Mouse (Mus musculus) MEL (cell line): Measurements from ENCODE around the gene Rpap1. TPM values are rescaled to one million over a fixed set of nuclear protein-coding genes. Genes with fewer than 3 reads are reported as not detected.
"Not testable (repeated sequence)": the region's sequence is repeated elsewhere in the genome, so short reads cannot be mapped to it uniquely, and the experiment has no call there.

Experiments
- DNase-seq: peaks from one replicate; pipeline ENCODE4 v3.0.0; 2011; ENCODE audit warnings: low read depth, low spot score
- H3K27ac ChIP-seq: 2 replicates; pipeline ENCODE4 v1.5.1; 2012; ENCODE audit warnings: low read depth, mild to moderate bottlenecking, control low read depth, low read length, moderate library complexity; ENCODE audit not compliant: control insufficient read depth
- H3K27me3 ChIP-seq, 2 experiments: fragments of 150-350 bp in 1 of 2; sonication (generic) in 1 of 2; 2 replicates each; pipeline ENCODE4 v1.6.1; 2012; ENCODE audit warnings: low read length in 2 of 2, mild to moderate bottlenecking in 2 of 2, improper control_type of control experiment in 1 of 2, moderate library complexity in 1 of 2; ENCODE audit not compliant: insufficient read depth in 2 of 2, control insufficient read depth in 1 of 2
- H3K36me3 ChIP-seq, 2 experiments: 2 replicates each; pipeline ENCODE4 v1.6.1; 2012 to 2014; ENCODE audit warnings: low read length in 2 of 2, improper control_type of control experiment in 1 of 2, inconsistent platforms in 1 of 2, mild to moderate bottlenecking in 1 of 2; ENCODE audit not compliant: insufficient read depth in 2 of 2, control insufficient read depth in 1 of 2
- H3K4me1 ChIP-seq, 2 experiments: fragments of 150-350 bp in 1 of 2; sonication (generic) in 1 of 2; 2 replicates each; pipeline ENCODE4 v1.6.1; 2012; ENCODE audit warnings: low read length in 2 of 2, improper control_type of control experiment in 1 of 2, mild to moderate bottlenecking in 1 of 2; ENCODE audit not compliant: insufficient read depth in 2 of 2, control insufficient read depth in 1 of 2
- H3K4me3 ChIP-seq, 2 experiments: fragments of 150-350 bp in 1 of 2; sonication (generic) in 1 of 2; 2 replicates each; pipeline ENCODE4 v1.5.1; 2012; ENCODE audit warnings: low read depth in 2 of 2, low read length in 2 of 2, mild to moderate bottlenecking in 2 of 2, moderate library complexity in 2 of 2, control low read depth in 1 of 2, improper control_type of control experiment in 1 of 2; ENCODE audit not compliant: control insufficient read depth in 1 of 2, insufficient read depth in 1 of 2
- H3K79me2 ChIP-seq: 2 replicates; pipeline ENCODE4 v1.6.1; 2012; ENCODE audit warnings: mild to moderate bottlenecking, low read length, moderate library complexity; ENCODE audit not compliant: control insufficient read depth, poor library complexity, insufficient read depth
- H3K9ac ChIP-seq: 2 replicates; pipeline ENCODE4 v1.6.1; 2012; ENCODE audit warnings: low read depth, mild to moderate bottlenecking, control low read depth, low read length, moderate library complexity; ENCODE audit not compliant: control insufficient read depth, poor library complexity, severe bottlenecking
- H3K9me3 ChIP-seq: fragments of 150-350 bp; sonication (generic); replicated peaks from 2 replicates; pipeline ENCODE4 v1.6.1; 2012; ENCODE audit warnings: mild to moderate bottlenecking, low read length, improper control_type of control experiment, moderate library complexity; ENCODE audit not compliant: insufficient read depth
- BHLHE40 ChIP-seq: IDR thresholded peaks from 2 replicates; pipeline ENCODE4 v1.6.1; 2012; ENCODE audit warnings: low read depth, mild to moderate bottlenecking, inconsistent platforms, low read length, improper control_type of control experiment, borderline replicate concordance
- EP300 ChIP-seq, 2 experiments: IDR thresholded peaks; 2 replicates each; pipeline ENCODE4 v1.6.1; 2011; ENCODE audit warnings: improper control_type of control experiment in 2 of 2, low read length in 2 of 2, low read depth in 1 of 2, mild to moderate bottlenecking in 1 of 2
- ETS1 ChIP-seq: IDR thresholded peaks from 2 replicates; pipeline ENCODE4 v1.6.1; 2012; ENCODE audit warnings: low read depth, mild to moderate bottlenecking, inconsistent platforms, low read length, improper control_type of control experiment, moderate library complexity
- GATA1 ChIP-seq: IDR thresholded peaks from 2 replicates; pipeline ENCODE4 v1.6.1; 2011; ENCODE audit warnings: low read depth, low read length, improper control_type of control experiment
- JUND ChIP-seq: IDR thresholded peaks from 2 replicates; pipeline ENCODE4 v1.6.1; 2011; ENCODE audit warnings: low read depth, mild to moderate bottlenecking, improper control_type of control experiment, low read length
- MAFK ChIP-seq: IDR thresholded peaks from 2 replicates; pipeline ENCODE4 v1.6.1; 2011; ENCODE audit warnings: low read depth, mild to moderate bottlenecking, low read length, improper control_type of control experiment, borderline replicate concordance
- MAX ChIP-seq: IDR thresholded peaks from 2 replicates; pipeline ENCODE4 v1.6.1; 2011; ENCODE audit warnings: low read length, improper control_type of control experiment
- MYC ChIP-seq: IDR thresholded peaks from 2 replicates; pipeline ENCODE4 v1.6.1; 2011; ENCODE audit warnings: low read depth, mild to moderate bottlenecking, low read length, improper control_type of control experiment, moderate library complexity
- SIN3A ChIP-seq: IDR thresholded peaks from 2 replicates; pipeline ENCODE4 v1.6.1; 2012; ENCODE audit warnings: low read length, improper control_type of control experiment, inconsistent platforms
- SMC3 ChIP-seq: IDR thresholded peaks from 2 replicates; pipeline ENCODE4 v1.6.1; 2011; ENCODE audit warnings: low read depth, low read length, improper control_type of control experiment
- TAL1 ChIP-seq: IDR thresholded peaks from 2 replicates; pipeline ENCODE4 v1.6.1; 2012; ENCODE audit warnings: mild to moderate bottlenecking, inconsistent platforms, low read length, moderate library complexity, mixed read lengths
- TCF12 ChIP-seq: IDR thresholded peaks from 2 replicates; pipeline ENCODE4 v1.6.1; 2014; ENCODE audit warnings: low read depth, mild to moderate bottlenecking, inconsistent platforms, low read length, improper control_type of control experiment, moderate library complexity
- UBTF ChIP-seq: IDR thresholded peaks from 2 replicates; pipeline ENCODE4 v1.6.1; 2012; ENCODE audit warnings: low read depth, mild to moderate bottlenecking, inconsistent platforms, low read length, improper control_type of control experiment, moderate library complexity, borderline replicate concordance; ENCODE audit not compliant: insufficient read depth
- polyA plus RNA-seq, 2 experiments: library from polyadenylated mRNA; stranded (reverse) in 1 of 2; unstranded in 1 of 2; fragments of >175 nt in 1 of 2; fragments of >200 nt in 1 of 2; gene quantifications; 2 replicates each; pipeline versions ENCODE4 v1.2.1 to v1.2.4; 2012; ENCODE audit warnings: low replicate concordance in 2 of 2, low read depth in 1 of 2; ENCODE audit not compliant: insufficient read length in 2 of 2, insufficient read depth in 1 of 2, missing spikeins in 1 of 2
- total RNA-seq: library from RNA; depleted of rRNA; stranded (reverse); fragments of 300-350 nt; gene quantifications from 2 replicates; pipeline ENCODE4 v1.2.3, GENCODE M21; 2012; rRNA removed

The Rpap1 gene
- total and polyA plus RNA-seq, 3 experiments, result 12.9 to 26.8 TPM; not detected in 1

GRCm38 (mm10) chr2:119721070-119721469 lies 66.3 kb downstream of the Rpap1 start:
- Histone ChIP-seq H3K9ac (no peak overlapping the region), H3K4me3 (no peak overlapping the region), H3K36me3 (peaks cover 10 to 25% of the 10 kb centered on the region in 2 experiments; a peak in 3 of 4 replicates), H3K9me3 (no peaks in the 10 kb centered on the region), H3K79me2 (no peaks in the 10 kb centered on the region), H3K4me1 (peaks cover 0 to 9% of the 10 kb centered on the region in 2 experiments; a peak in 3 of 4 replicates), H3K27ac (no peak overlapping the region), H3K27me3 (no peaks in the 10 kb centered on the region)
- no peak for TF ChIP-seq BHLHE40
- TF ChIP-seq JUND, result no peak
- TF ChIP-seq UBTF, result no peak
- TF ChIP-seq TAL1, result no peak
- TF ChIP-seq EP300 (IDR thresholded peaks at IDR 0.05; ENCODE audit: low read depth in 1 of 2, low read length in 2 of 2), result no peak
- no peak for TF ChIP-seq GATA1
- TF ChIP-seq TCF12, result no peak
- no peak for TF ChIP-seq ETS1
- TF ChIP-seq MYC, result no peak
- TF ChIP-seq SMC3, result no peak
- TF ChIP-seq SIN3A, result no peak
- TF ChIP-seq MAX, result no peak
- DNase-seq, result no peak

GRCm38 (mm10) chr2:119715868-119716267 lies 71.5 kb downstream of the Rpap1 start:
- H3K27ac ChIP-seq, H3K9ac ChIP-seq, H3K4me1 ChIP-seq, H3K4me3 ChIP-seq, H3K79me2 ChIP-seq, DNase-seq, H3K9me3 ChIP-seq, H3K27me3 ChIP-seq: not testable (repeated sequence)
- peaks cover 0 to 27% of the 10 kb centered on the region in 2 experiments; a peak in 2 of 4 replicates for H3K36me3 ChIP-seq
- peak; percentile 33; the same call in 1 of the 2 replicates for TF ChIP-seq MAFK

Other genes with a start within 250 kb of the Rpap1 start
- gene Exd1, start 239.9 kb downstream of the Rpap1 start, total RNA-seq, result 0.27 and 0.29 TPM in 2 replicates
- gene Exd1, start 239.9 kb downstream of the Rpap1 start, polyA plus RNA-seq, result under 1 TPM in 1 of 2 experiments, not detected in 1; 0.88 TPM
- 32.5 and 35.4 TPM in 2 replicates for gene Chp1, start 239.8 kb downstream of the Rpap1 start, total RNA-seq
- gene Chp1, start 239.8 kb downstream of the Rpap1 start, polyA plus RNA-seq, result 10 to 100 TPM in 1 of 2 experiments, not detected in 1; 74.8 TPM
- 17.0 and 25.0 TPM in 2 replicates for gene Nusap1, start 169.2 kb downstream of the Rpap1 start, total RNA-seq
- gene Nusap1, start 169.2 kb downstream of the Rpap1 start, polyA plus RNA-seq, result 10 to 100 TPM in 1 of 2 experiments, not detected in 1; 28.2 TPM
- gene Oip5, start 169.1 kb downstream of the Rpap1 start, total RNA-seq, result 18.1 and 26.4 TPM in 2 replicates
- gene Oip5, start 169.1 kb downstream of the Rpap1 start, polyA plus RNA-seq, result 10 to 100 TPM in 1 of 2 experiments, not detected in 1; 29.6 TPM
- 25.3 and 25.8 TPM in 2 replicates for gene Ndufaf1, start 124.7 kb downstream of the Rpap1 start, total RNA-seq
- gene Ndufaf1, start 124.7 kb downstream of the Rpap1 start, polyA plus RNA-seq, result 10 to 100 TPM in 1 of 2 experiments, not detected in 1; 18.0 TPM
- 10.6 and 12.8 TPM in 2 replicates for gene Rtf1, start 112.5 kb downstream of the Rpap1 start, total RNA-seq
- gene Rtf1, start 112.5 kb downstream of the Rpap1 start, polyA plus RNA-seq, result 10 to 100 TPM in 1 of 2 experiments, not detected in 1; 46.0 TPM
- 1.8 and 2.1 TPM in 2 replicates for gene Itpka, start 45.2 kb downstream of the Rpap1 start, total RNA-seq
- gene Itpka, start 45.2 kb downstream of the Rpap1 start, polyA plus RNA-seq, result 1 to 10 TPM in 1 of 2 experiments, not detected in 1; 3.1 TPM
- 0.23 and 0.33 TPM in 2 replicates for gene Ltk, start 27.1 kb downstream of the Rpap1 start, total RNA-seq
- gene Ltk, start 27.1 kb downstream of the Rpap1 start, polyA plus RNA-seq, result 1 to 10 TPM in 1 of 2 experiments, not detected in 1; 2.5 TPM
- 11.0 and 11.2 TPM in 2 replicates for gene Tyro3, start 10.2 kb upstream of the Rpap1 start, total RNA-seq
- 10 to 100 TPM in 1 of 2 experiments, not detected in 1; 15.2 TPM for gene Tyro3, start 10.2 kb upstream of the Rpap1 start, polyA plus RNA-seq
- gene Mga, start 109.7 kb upstream of the Rpap1 start, total RNA-seq, result 45.4 and 45.7 TPM in 2 replicates
- 100 to 1,000 TPM in 1 of 2 experiments, 10 to 100 TPM in 1; 60.9 to 224 TPM for gene Mga, start 109.7 kb upstream of the Rpap1 start, polyA plus RNA-seq
- 2.5 and 3.8 TPM in 2 replicates for gene Mapkbp1, start 185.2 kb upstream of the Rpap1 start, total RNA-seq
- gene Mapkbp1, start 185.2 kb upstream of the Rpap1 start, polyA plus RNA-seq, result 1 to 10 TPM in 1 of 2 experiments, not detected in 1; 4.9 TPM
- gene Jmjd7, start 239.9 kb upstream of the Rpap1 start, total RNA-seq, result 4.2 and 5.9 TPM in 2 replicates
- 10 to 100 TPM in 1 of 2 experiments, not detected in 1; 12.0 TPM for gene Jmjd7, start 239.9 kb upstream of the Rpap1 start, polyA plus RNA-seq
- gene Gm28042, start 240.0 kb upstream of the Rpap1 start, total RNA-seq, result 0.46 and 0.96 TPM in 2 replicates
- 1 to 10 TPM in 1 of 2 experiments, not detected in 1; 1.7 TPM for gene Gm28042, start 240.0 kb upstream of the Rpap1 start, polyA plus RNA-seq
- gene Pla2g4b, start 245.9 kb upstream of the Rpap1 start, total RNA-seq, result 0.54 and 0.59 TPM in 2 replicates
- under 1 TPM in 1 of 2 experiments, not detected in 1; 0.32 TPM for gene Pla2g4b, start 245.9 kb upstream of the Rpap1 start, polyA plus RNA-seq